Comparison of ENCODE assay signal across 16 mouse cellular contexts in genomic region chr14:49676580-49676979, GRCm38 (mm10).
"Had no signal": no experiment of that assay in that cellular context is flagged by ENCODE, and none has a peak within 500 bp of the region (broad histone marks: within the 10 kb centered on the region; RNA-seq: fewer than 3 reads in every experiment).

No protein-coding gene starts in this region.

- H3K9ac ChIP-seq: limb, embryonic 13.5 days; liver, embryonic 13.5 days; lung, embryonic 14.5 days; midbrain, embryonic 12.5 days; midbrain, embryonic 15.5 days had no signal

- H3K27ac ChIP-seq: limb, embryonic 13.5 days; liver, embryonic 13.5 days; macrophage; midbrain, embryonic 12.5 days; midbrain, embryonic 15.5 days had no signal

- H3K4me3 ChIP-seq: limb, embryonic 13.5 days; liver, embryonic 13.5 days; midbrain, embryonic 12.5 days; midbrain, embryonic 15.5 days; myocyte had no signal

- H3K4me1 ChIP-seq: liver, embryonic 13.5 days; midbrain, embryonic 15.5 days had no signal

- H3K9me3 ChIP-seq: limb, embryonic 13.5 days; liver, embryonic 13.5 days; midbrain, embryonic 12.5 days; midbrain, embryonic 15.5 days had no signal

- H3K4me2 ChIP-seq: limb, embryonic 13.5 days; liver, embryonic 13.5 days; lung, embryonic 14.5 days; midbrain, embryonic 12.5 days; midbrain, embryonic 15.5 days had no signal

- H3K27me3 ChIP-seq: limb, embryonic 13.5 days; liver, embryonic 13.5 days; midbrain, embryonic 12.5 days; midbrain, embryonic 15.5 days had no signal

- H3K36me3 ChIP-seq: limb, embryonic 13.5 days; liver, embryonic 13.5 days; midbrain, embryonic 12.5 days; midbrain, embryonic 15.5 days had no signal

- ATAC-seq: inflammation-experienced regulatory T-cells, adult 6 months; intestine, embryonic 16.5 days; midbrain, embryonic 15.5 days had no signal

- DNase-seq: kidney, adult 18-20 months; kidney, adult 9 months; kidney, postnatal 14 days; kidney, postnatal 4 days; liver; liver, embryonic 13.5 days; lung, embryonic 14.5 days; thymus, adult 18-20 months; thymus, postnatal 14 days had no signal
